Mouse (Mus musculus): Measurements from ENCODE around the gene Ndrg3. TPM values are rescaled to one million over a fixed set of nuclear protein-coding genes. Genes with fewer than 3 reads are reported as not detected.
A peak's percentile ranks its signal among the peaks of the same experiment; 100 is the strongest.
"Not testable (repeated sequence)": the region's sequence is repeated elsewhere in the genome, so short reads cannot be mapped to it uniquely, and the experiment has no call there.

Gene Ndrg3
- polyA plus RNA-seq, 1 experiment from 2014 or later: 49.7 TPM

DNA sequence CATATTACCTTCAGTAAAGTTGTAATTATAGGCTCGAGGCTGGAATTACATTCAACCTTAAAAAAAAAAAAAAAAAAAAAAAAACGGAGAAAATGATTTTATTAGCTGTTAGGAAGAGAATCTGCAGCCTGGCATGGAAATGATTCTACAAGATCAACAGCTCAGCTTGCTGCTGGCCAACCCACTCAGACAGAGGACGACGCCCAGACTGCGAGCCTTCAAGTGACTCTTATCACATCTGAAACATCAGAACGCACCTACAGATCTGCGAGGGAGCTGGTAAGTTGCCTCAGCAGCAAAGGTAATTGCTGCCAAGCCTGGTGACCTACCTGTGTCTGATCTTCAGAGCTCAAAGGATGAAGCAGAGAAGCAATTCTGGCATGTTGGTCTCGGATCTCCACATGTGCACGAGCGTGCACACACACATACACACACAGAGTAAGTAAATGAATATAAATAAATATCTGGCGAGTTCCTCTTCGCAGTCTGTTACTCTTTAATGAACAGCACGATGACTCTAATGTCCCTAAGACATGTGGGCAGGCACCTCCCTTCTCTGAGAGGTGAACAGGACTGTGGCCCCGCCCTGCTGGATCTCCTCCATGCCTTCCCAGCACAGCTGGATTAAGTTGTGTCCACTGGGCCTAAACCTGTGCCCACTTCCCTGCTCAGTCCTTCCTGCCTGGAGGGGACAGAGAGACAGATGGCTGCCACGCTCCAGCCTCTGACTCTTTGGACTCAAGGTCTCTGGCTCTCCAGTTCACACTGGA lies 97.2 kb downstream of the Ndrg3 start:
- 46% methylated on average over 15 of the region's 15 CpGs for WGBS
- H3K9me3 ChIP-seq: no peaks in the 10 kb centered on the region
- H3K36me3 ChIP-seq: no peaks in the 10 kb centered on the region
- H3K4me1 ChIP-seq: peaks cover 14% of the 10 kb centered on the region; the same call in 1 of the 2 replicates
- H3K4me3 ChIP-seq: no peak overlapping the region
- H3K27me3 ChIP-seq: no peaks in the 10 kb centered on the region
- H3K27ac ChIP-seq: no peak overlapping the region
- no peak overlapping the region for H3K9ac ChIP-seq
- ATAC-seq (ENCODE audit: borderline replicate concordance, extremely low read depth, low FRiP score, low TSS enrichment): no peak
- H3K4me2 ChIP-seq: no peak overlapping the region

DNA sequence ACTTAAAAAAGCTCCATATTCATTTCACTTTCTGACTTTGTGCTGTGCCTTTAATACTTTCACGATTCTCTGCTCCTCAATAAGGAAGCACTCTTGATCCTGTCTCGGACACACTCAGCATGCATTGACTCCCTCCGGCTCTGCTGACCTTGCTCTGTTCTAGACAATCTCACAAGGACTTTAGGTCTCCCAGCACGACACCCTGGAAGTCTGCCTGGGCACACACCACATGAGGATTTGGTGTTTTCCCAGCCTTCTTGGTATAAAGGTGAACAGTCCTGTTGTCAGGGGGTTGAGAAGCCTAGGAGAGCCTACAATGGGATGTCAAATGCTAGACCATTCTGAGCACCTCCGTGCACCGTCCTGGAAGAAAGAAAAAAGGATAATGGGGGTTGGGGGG lies 99.0 kb downstream of the Ndrg3 start:
- 67% methylated on average over 6 of the region's 6 CpGs for WGBS

GRCm38 (mm10) chr2:156892240-156892639 lies 99.6 kb downstream of the Ndrg3 start:
- 32% methylated on average over 3 of the region's 3 CpGs for WGBS
- no peak overlapping the region for H3K27ac ChIP-seq

More for the DNA sequence above, 99.0 kb downstream of the Ndrg3 start:
- H3K27ac ChIP-seq: no peak overlapping the region
- no peaks in the 10 kb centered on the region for H3K36me3 ChIP-seq
- H3K9ac ChIP-seq: no peak overlapping the region
- H3K4me3 ChIP-seq: no peak overlapping the region
- no peaks in the 10 kb centered on the region for H3K9me3 ChIP-seq
- no peak overlapping the region for H3K4me2 ChIP-seq
- peaks cover 10% of the 10 kb centered on the region; the same call in 1 of the 2 replicates for H3K4me1 ChIP-seq
- no peak for ATAC-seq (ENCODE audit: borderline replicate concordance, extremely low read depth, low FRiP score, low TSS enrichment)
- no peaks in the 10 kb centered on the region for H3K27me3 ChIP-seq

DNA sequence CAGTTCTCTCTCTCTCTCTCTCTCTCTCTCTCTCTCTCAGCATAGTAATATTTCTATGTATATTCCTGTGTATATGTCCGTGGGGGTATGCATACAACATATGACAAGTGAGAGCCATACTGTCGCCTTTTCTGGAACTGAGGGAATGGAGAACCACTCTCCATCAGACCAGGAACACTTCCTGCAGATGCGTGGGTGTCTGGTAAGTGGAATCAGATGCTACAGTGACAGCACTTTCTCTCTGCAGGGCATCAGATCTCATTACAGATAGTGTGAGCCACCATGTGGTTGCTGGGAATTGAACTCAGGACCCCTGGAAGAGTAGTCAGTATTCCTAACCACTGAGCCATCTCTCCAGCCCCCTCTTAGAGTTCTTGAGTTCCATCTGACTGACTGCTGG lies 103.4 kb downstream of the Ndrg3 start:
- no peak overlapping the region for H3K27ac ChIP-seq
- 80% methylated on average over 3 of the region's 3 CpGs for WGBS
- no peak overlapping the region for H3K4me2 ChIP-seq
- no peak for ATAC-seq (ENCODE audit: borderline replicate concordance, extremely low read depth, low FRiP score, low TSS enrichment)
- H3K27me3 ChIP-seq: no peaks in the 10 kb centered on the region
- H3K4me3 ChIP-seq: no peak overlapping the region
- H3K9ac ChIP-seq: no peak overlapping the region
- H3K9me3 ChIP-seq: no peaks in the 10 kb centered on the region
- no peaks in the 10 kb centered on the region for H3K36me3 ChIP-seq
- H3K4me1 ChIP-seq: no peaks in the 10 kb centered on the region

More at GRCm38 (mm10) chr2:156892240-156892639, 99.6 kb downstream of the Ndrg3 start:
- H3K4me1 ChIP-seq: peaks cover 10% of the 10 kb centered on the region; the same call in 1 of the 2 replicates
- no peak overlapping the region for H3K9ac ChIP-seq
- no peaks in the 10 kb centered on the region for H3K27me3 ChIP-seq
- no peak for ATAC-seq (ENCODE audit: borderline replicate concordance, extremely low read depth, low FRiP score, low TSS enrichment)
- H3K9me3 ChIP-seq: no peaks in the 10 kb centered on the region
- no peak overlapping the region for H3K4me3 ChIP-seq
- H3K4me2 ChIP-seq: no peak overlapping the region
- H3K36me3 ChIP-seq: no peaks in the 10 kb centered on the region

- H3K27me3 ChIP-seq: no peaks in the 10 kb centered on the region
- H3K4me3 ChIP-seq: no peak within 1 kb of the TSS
- no peak within 1 kb of the TSS for H3K9ac ChIP-seq
- no peak for ATAC-seq (ENCODE audit: borderline replicate concordance, extremely low read depth, low FRiP score, low TSS enrichment)
- no peaks in the 10 kb centered on the region for H3K36me3 ChIP-seq
- H3K27ac ChIP-seq: no peak within 1 kb of the TSS
- no peak within 1 kb of the TSS for H3K4me2 ChIP-seq
- H3K4me1 ChIP-seq: no peaks in the 10 kb centered on the region
- no peaks in the 10 kb centered on the region for H3K9me3 ChIP-seq
- 56% methylated on average over 6 of the region's 6 CpGs for WGBS
Observed at GRCm38 (mm10) chr2:156887017-156887416, 104.8 kb downstream of the Ndrg3 start, which contains the start of gene Sla2. Gene Sla2, minus strand, starts transcription at chr2:156887192.

DNA sequence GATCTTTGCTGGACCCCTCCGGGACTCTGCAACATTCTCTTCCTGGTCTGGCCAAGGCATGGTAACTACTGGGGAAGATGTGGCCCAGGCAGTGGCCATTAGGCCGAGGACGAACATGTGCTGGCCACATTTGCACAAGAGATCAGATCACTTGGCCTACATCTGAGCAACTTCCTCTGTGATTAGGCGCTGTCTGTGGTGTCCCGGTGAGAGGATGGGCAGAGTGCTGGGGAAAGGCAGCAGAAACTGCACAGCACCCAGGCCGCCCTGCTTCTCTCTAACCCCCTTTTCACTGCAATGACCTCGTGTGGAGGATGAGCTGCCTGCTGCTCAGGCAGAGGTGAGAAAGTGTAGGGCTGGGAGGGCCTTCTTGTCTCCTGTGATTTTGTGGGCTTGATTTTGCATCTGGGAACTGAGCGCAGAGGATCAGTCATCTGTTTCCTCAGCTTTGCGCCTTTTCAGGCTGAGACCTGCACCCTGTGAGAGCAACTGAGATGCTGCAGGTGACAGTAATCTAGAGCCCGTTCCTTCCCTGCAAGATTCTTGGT lies 105.7 kb downstream of the Ndrg3 start:
- no peaks in the 10 kb centered on the region for H3K9me3 ChIP-seq
- H3K27me3 ChIP-seq: no peaks in the 10 kb centered on the region
- H3K36me3 ChIP-seq: no peaks in the 10 kb centered on the region
- no peak for ATAC-seq (ENCODE audit: borderline replicate concordance, extremely low read depth, low FRiP score, low TSS enrichment)
- H3K9ac ChIP-seq: no peak overlapping the region
- no peak overlapping the region for H3K4me2 ChIP-seq
- H3K4me1 ChIP-seq: no peaks in the 10 kb centered on the region
- WGBS: 74% methylated on average over 10 of the region's 10 CpGs
- no peak overlapping the region for H3K27ac ChIP-seq
- no peak overlapping the region for H3K4me3 ChIP-seq

DNA sequence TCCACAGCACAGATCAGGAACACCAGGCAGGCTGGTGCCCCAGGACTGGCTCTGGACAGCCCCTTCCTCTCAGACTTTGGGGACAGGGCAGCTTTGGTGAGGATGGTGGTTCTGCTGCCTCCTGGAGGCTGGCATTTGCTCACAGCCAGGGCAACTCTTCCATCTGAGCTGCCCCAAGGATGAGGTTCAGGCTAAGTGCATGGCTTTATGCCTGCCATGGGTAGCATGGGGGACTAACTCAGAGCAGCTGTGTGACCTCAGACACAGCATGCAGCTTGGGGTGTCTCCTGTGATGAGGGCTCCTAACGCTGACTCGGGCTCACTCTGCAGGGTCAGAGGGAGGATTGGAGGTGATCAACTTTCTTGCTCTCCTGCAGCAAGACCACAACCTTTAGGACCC lies 106.2 kb downstream of the Ndrg3 start:
- ATAC-seq (ENCODE audit: borderline replicate concordance, extremely low read depth, low FRiP score, low TSS enrichment); H3K9ac ChIP-seq; H3K27me3 ChIP-seq; H3K27ac ChIP-seq; H3K9me3 ChIP-seq; H3K4me2 ChIP-seq; H3K36me3 ChIP-seq; H3K4me1 ChIP-seq; H3K4me3 ChIP-seq: not testable (repeated sequence)
- WGBS: 62% methylated on average over 2 of the region's 2 CpGs

DNA sequence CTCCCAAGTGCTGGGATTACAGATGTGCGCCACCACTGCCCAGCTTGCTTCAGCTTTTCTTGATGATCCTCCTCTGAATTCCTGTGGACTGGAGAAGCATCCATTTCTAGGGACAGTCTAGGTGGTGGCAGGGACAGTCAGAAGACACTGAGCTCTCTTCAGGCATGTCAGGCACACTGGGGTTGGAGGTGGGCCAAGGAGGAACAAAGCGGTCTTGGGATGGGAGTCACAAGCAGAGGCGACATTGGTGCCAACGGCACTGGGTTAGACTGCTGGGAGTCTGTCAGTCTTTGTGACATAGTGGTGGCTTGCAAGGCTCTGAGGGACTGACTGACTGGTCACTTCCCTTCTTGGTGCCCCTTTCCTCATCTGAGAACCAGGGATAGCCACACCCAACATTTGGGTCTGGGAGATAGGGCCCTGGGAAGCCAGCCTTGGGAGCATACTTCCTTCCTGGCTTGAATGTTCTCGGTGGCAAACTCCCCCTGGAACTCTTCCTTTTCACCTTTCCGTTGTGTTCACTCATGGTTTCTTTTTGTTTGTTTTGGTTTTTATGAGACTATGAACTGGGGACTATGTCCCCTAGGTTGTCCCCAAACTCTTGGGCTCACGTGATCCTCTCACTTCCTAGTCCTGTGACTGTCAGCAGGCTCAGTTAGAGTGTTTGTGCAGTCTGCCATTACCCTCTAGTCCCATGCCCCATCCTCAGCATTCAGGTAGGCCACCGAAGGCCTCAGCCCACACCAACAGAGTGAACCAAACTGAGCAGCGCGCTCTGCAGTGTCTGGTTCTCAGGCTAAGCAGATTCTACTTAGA lies 107.3 kb downstream of the Ndrg3 start:
- H3K36me3 ChIP-seq: no peaks in the 10 kb centered on the region
- no peak overlapping the region for H3K27ac ChIP-seq
- no peaks in the 10 kb centered on the region for H3K9me3 ChIP-seq
- H3K4me1 ChIP-seq: peaks cover 1% of the 10 kb centered on the region; the same call in 1 of the 2 replicates
- no peaks in the 10 kb centered on the region for H3K27me3 ChIP-seq
- no peak for ATAC-seq (ENCODE audit: borderline replicate concordance, extremely low read depth, low FRiP score, low TSS enrichment)
- no peak overlapping the region for H3K4me2 ChIP-seq
- no peak overlapping the region for H3K4me3 ChIP-seq
- no peak overlapping the region for H3K9ac ChIP-seq
- 78% methylated on average over 10 of the region's 10 CpGs for WGBS

GRCm38 (mm10) chr2:156882431-156883001 lies 109.3 kb downstream of the Ndrg3 start:
- Histone ChIP-seq H3K36me3 (no peaks in the 10 kb centered on the region), H3K4me1 (peaks cover 12% of the 10 kb centered on the region), H3K4me2 (no peak overlapping the region), H3K9ac (no peak overlapping the region), H3K27ac (no peak overlapping the region), H3K9me3 (no peaks in the 10 kb centered on the region), H3K27me3 (no peaks in the 10 kb centered on the region), H3K4me3 (no peak overlapping the region)
- 26% methylated on average over 10 of the region's 10 CpGs for WGBS
- ATAC-seq (ENCODE audit: borderline replicate concordance, extremely low read depth, low FRiP score, low TSS enrichment): no peak

- Histone ChIP-seq H3K4me2 (no peak overlapping the region), H3K4me3 (no peak overlapping the region), H3K27me3 (no peaks in the 10 kb centered on the region), H3K9me3 (no peaks in the 10 kb centered on the region), H3K36me3 (peaks cover 7% of the 10 kb centered on the region), H3K27ac (no peak overlapping the region), H3K4me1 (peaks cover 12% of the 10 kb centered on the region), H3K9ac (no peak overlapping the region)
- WGBS: 76% methylated on average over 3 of the region's 3 CpGs
- no peak for ATAC-seq (ENCODE audit: borderline replicate concordance, extremely low read depth, low FRiP score, low TSS enrichment)
Observed at GRCm38 (mm10) chr2:156879541-156879940, 112.3 kb downstream of the Ndrg3 start.

GRCm38 (mm10) chr2:156877726-156878125 lies 114.1 kb downstream of the Ndrg3 start:
- H3K4me3 ChIP-seq: no peak overlapping the region
- H3K4me2 ChIP-seq: no peak overlapping the region
- peak; percentile 17; the same call in 1 of the 2 replicates for ATAC-seq (ENCODE audit: borderline replicate concordance, extremely low read depth, low FRiP score, low TSS enrichment)
- H3K4me1 ChIP-seq: peaks cover 12% of the 10 kb centered on the region
- no peak overlapping the region for H3K27ac ChIP-seq
- no peaks in the 10 kb centered on the region for H3K27me3 ChIP-seq
- 31% methylated on average over 9 of the region's 9 CpGs for WGBS
- no peaks in the 10 kb centered on the region for H3K9me3 ChIP-seq
- H3K9ac ChIP-seq: no peak overlapping the region
- H3K36me3 ChIP-seq: peaks cover 24% of the 10 kb centered on the region
